Mouse (Mus musculus) gonadal fat pad, adult 2 months (tissue): ENCODE measurements around the gene Kif1c. TPM values are rescaled to one million over a fixed set of nuclear protein-coding genes. Genes with fewer than 3 reads are reported as not detected.

Experiments
- DNase-seq: peaks from one replicate; pipeline ENCODE4 v3.0.0-alpha.2; 2012; ENCODE audit warnings: low read depth
- polyA plus RNA-seq: library from polyadenylated mRNA; depleted of rRNA; stranded (reverse); fragments of >200 nt; gene quantifications from 2 replicates; pipeline ENCODE4 v1.2.3, GENCODE M21; 2012

Kif1c gene
- polyA plus RNA-seq, 1 experiment, result 102 TPM

- no peak for DNase-seq
Measured at GRCm38 (mm10) chr11:70667271-70668150, 32.8 kb upstream of the Kif1c start.

- DNase-seq, result no peak
Measured at GRCm38 (mm10) chr11:70668335-70668770, 32.0 kb upstream of the Kif1c start.

GRCm38 (mm10) chr11:70668771-70669505, 31.4 kb upstream of the Kif1c start, which contains the start of gene Spag7:
Spag7 (minus strand) TSS chr11:70669416.
- peak; percentile 99 for DNase-seq

- DNase-seq, result no peak
Measured at GRCm38 (mm10) chr11:70669582-70670345, 30.6 kb upstream of the Kif1c start.

- no peak for DNase-seq
Measured at GRCm38 (mm10) chr11:70670483-70670882, 29.9 kb upstream of the Kif1c start.

- no peak for DNase-seq
Measured at GRCm38 (mm10) chr11:70671333-70672047, 28.9 kb upstream of the Kif1c start.

GRCm38 (mm10) chr11:70674014-70674413, 26.3 kb upstream of the Kif1c start:
- no peak for DNase-seq

- no peak for DNase-seq
Measured at GRCm38 (mm10) chr11:70674501-70674900, 25.8 kb upstream of the Kif1c start.

GRCm38 (mm10) chr11:70678092-70678491, 22.3 kb upstream of the Kif1c start:
- DNase-seq, result no peak

- no peak for DNase-seq
Measured at GRCm38 (mm10) chr11:70678576-70678975, 21.8 kb upstream of the Kif1c start.

GRCm38 (mm10) chr11:70679361-70679760, 21.0 kb upstream of the Kif1c start:
- no peak for DNase-seq

GRCm38 (mm10) chr11:70679894-70680293, 20.5 kb upstream of the Kif1c start:
- no peak for DNase-seq

GRCm38 (mm10) chr11:70681170-70681569, 19.2 kb upstream of the Kif1c start:
- no peak for DNase-seq

- DNase-seq, result no peak
Measured at GRCm38 (mm10) chr11:70681897-70682581, 18.3 kb upstream of the Kif1c start.

GRCm38 (mm10) chr11:70683640-70684039, 16.7 kb upstream of the Kif1c start:
- DNase-seq, result no peak

GRCm38 (mm10) chr11:70686901-70687566, 13.3 kb upstream of the Kif1c start:
- no peak for DNase-seq

GRCm38 (mm10) chr11:70687601-70688199, 12.6 kb upstream of the Kif1c start, which contains the start of gene Camta2:
Camta2 (minus strand) TSS chr11:70688105.
- DNase-seq, result no peak

GRCm38 (mm10) chr11:70688372-70688771, 12.0 kb upstream of the Kif1c start:
- DNase-seq, result no peak

- no peak for DNase-seq
Measured at GRCm38 (mm10) chr11:70689578-70689977, 10.8 kb upstream of the Kif1c start.

GRCm38 (mm10) chr11:70693504-70693903, 6.8 kb upstream of the Kif1c start:
- DNase-seq, result no peak
